Mouse (Mus musculus) lung, embryonic 14.5 days (tissue): ENCODE measurements around the gene Scfd2. TPM values are rescaled to one million over a fixed set of nuclear protein-coding genes. Genes with fewer than 3 reads are reported as not detected.
A peak's percentile ranks its signal among the peaks of the same experiment; 100 is the strongest.

Experiments
- ATAC-seq: fragments of 200-750 bp; cut with Nextera tagmentation; 2 replicates; pipeline ENCODE4 v1.8.0; 2017; ENCODE audit warnings: mild to moderate bottlenecking, moderate TSS enrichment, moderate library complexity; ENCODE audit not compliant: insufficient read depth
- DNase-seq: peaks from one replicate; pipeline ENCODE4 v3.0.0-alpha.2; 2015
- H3K27ac ChIP-seq: fragments of 300-500 bp; sonication (generic); 2 replicates; pipeline ENCODE4 v1.5.1; 2014; ENCODE audit warnings: low read depth, mild to moderate bottlenecking, moderate library complexity
- H3K27me3 ChIP-seq: fragments of 300-500 bp; sonication (generic); 2 replicates; pipeline ENCODE4 v1.6.1; 2014; ENCODE audit warnings: low read length, control low read depth; ENCODE audit not compliant: insufficient read depth
- H3K36me3 ChIP-seq: fragments of 300-500 bp; sonication (generic); 2 replicates; pipeline ENCODE4 v1.6.1; 2014; ENCODE audit warnings: control low read depth; ENCODE audit not compliant: insufficient read depth
- H3K4me1 ChIP-seq: fragments of 300-500 bp; sonication (generic); 2 replicates; pipeline ENCODE4 v1.6.1; 2014; ENCODE audit warnings: antibody characterized with exemption, control low read depth; ENCODE audit not compliant: insufficient read depth
- H3K4me2 ChIP-seq: fragments of 300-500 bp; sonication (generic); 2 replicates; pipeline ENCODE4 v1.6.1; 2014; ENCODE audit warnings: mild to moderate bottlenecking
- H3K4me3 ChIP-seq: fragments of 300-500 bp; sonication (generic); 2 replicates; pipeline ENCODE4 v1.5.1; 2014; ENCODE audit warnings: low read depth, low read length
- H3K9ac ChIP-seq: fragments of 300-500 bp; sonication (generic); 2 replicates; pipeline ENCODE4 v1.6.1; 2014
- H3K9me3 ChIP-seq: fragments of 300-500 bp; sonication (generic); 2 replicates; pipeline ENCODE4 v1.6.1; 2016; ENCODE audit warnings: low read depth, low read length, control low read depth
- CTCF ChIP-seq: IDR thresholded peaks from 2 replicates; pipeline ENCODE4 v1.5.1; 2016; ENCODE audit warnings: antibody characterized with exemption, low read depth
- WGBS: fragments of 180-500 bp; shearing (Covaris S2); extraction: QIAGEN DNeasy Blood & Tissue Kit; methylation state at CpG from one replicate; pipeline ENCODE4 v1.1.7; 2014; 5-methylcytosine and 5-hydroxymethylcytosine counted together
- polyA plus RNA-seq: library from polyadenylated mRNA; unstranded; fragments of >200 nt; fragmentation: Nextera tagmentation; extraction: Ambion mirVana; gene quantifications from 2 replicates; pipeline ENCODE4 v1.2.1, GENCODE M21; 2014

Scfd2 gene
- polyA plus RNA-seq, 1 experiment from 2014 or later = 17.8 TPM

- Histone ChIP-seq H3K9ac (no peak overlapping the region), H3K9me3 (no peaks in the 10 kb centered on the region), H3K27me3 (no peaks in the 10 kb centered on the region), H3K36me3 (no peaks in the 10 kb centered on the region), H3K4me1 (peaks cover 34% of the 10 kb centered on the region; the same call in 1 of the 2 replicates), H3K27ac (0 out of 2 replicates have a peak overlapping the region, but pooled peaks have one; percentile 15), H3K4me2 (no peak overlapping the region), H3K4me3 (no peak overlapping the region)
- TF ChIP-seq CTCF = no peak
- ATAC-seq (no peak), DNase-seq (no peak)
- 34% methylated on average over 2 of the region's 2 CpGs for WGBS
Observed at GRCm38 (mm10) chr5:74250947-74251346, 280.6 kb downstream of the Scfd2 start.

DNA sequence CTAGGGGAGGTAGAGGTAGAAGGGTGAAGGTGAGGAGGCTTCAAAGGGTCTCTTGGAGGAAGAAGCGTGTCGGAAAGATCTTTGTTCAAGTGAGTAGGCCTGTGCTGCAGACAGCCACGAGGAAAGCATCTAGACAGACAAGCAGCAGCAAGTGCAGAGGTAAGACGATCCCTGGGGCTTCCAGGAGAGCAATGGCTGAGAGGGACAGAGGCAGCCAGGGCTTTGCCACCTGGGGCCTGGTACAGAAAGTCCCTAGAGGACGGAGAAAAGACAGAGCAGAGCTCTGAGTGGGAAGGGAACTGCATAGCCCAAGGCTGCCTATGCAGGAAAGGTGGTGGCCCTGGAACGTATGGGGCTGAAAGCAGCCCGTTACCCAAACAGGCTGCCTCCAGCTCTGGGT, 281.3 kb downstream of the Scfd2 start:
- Histone ChIP-seq H3K9me3 (no peaks in the 10 kb centered on the region), H3K27ac (no peak overlapping the region), H3K4me3 (no peak overlapping the region), H3K4me2 (no peak overlapping the region), H3K9ac (no peak overlapping the region), H3K36me3 (no peaks in the 10 kb centered on the region), H3K4me1 (peaks cover 34% of the 10 kb centered on the region; the same call in 1 of the 2 replicates), H3K27me3 (no peaks in the 10 kb centered on the region)
- no peak for ATAC-seq
- no peak for DNase-seq
- TF ChIP-seq CTCF = no peak
- WGBS = 58% methylated on average over 7 of the region's 7 CpGs

GRCm38 (mm10) chr5:74249794-74250193, 281.8 kb downstream of the Scfd2 start:
- no peaks in the 10 kb centered on the region for H3K27me3 ChIP-seq
- H3K27ac ChIP-seq = no peak overlapping the region
- no peak overlapping the region for H3K4me3 ChIP-seq
- no peak for TF ChIP-seq CTCF
- H3K4me2 ChIP-seq = no peak overlapping the region
- no peaks in the 10 kb centered on the region for H3K36me3 ChIP-seq
- WGBS = 46% methylated on average over 3 of the region's 3 CpGs
- H3K9ac ChIP-seq = no peak overlapping the region
- peaks cover 34% of the 10 kb centered on the region; the same call in 1 of the 2 replicates for H3K4me1 ChIP-seq
- H3K9me3 ChIP-seq = no peaks in the 10 kb centered on the region
- no peak for ATAC-seq
- no peak for DNase-seq

DNA sequence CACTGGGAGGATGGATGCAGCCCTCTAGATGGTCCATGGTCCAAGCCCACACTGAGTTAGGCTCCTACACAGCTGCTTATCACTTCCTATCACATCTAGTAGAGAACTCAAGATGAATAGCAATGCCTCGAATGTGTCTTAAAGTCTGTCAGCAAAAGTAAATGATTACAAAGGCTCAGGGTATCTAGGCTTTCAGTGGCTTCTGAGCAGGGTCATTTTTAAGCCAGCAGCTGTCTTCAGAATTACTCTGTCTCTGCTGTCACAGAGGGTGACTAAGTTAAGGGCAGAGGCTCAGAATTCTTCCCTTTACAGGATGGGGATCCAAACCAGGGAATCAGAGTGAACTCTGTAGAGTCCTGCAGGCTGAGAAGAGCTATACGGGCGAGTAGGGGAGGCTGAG, 284.6 kb downstream of the Scfd2 start:
- DNase-seq = no peak
- no peak for TF ChIP-seq CTCF
- Histone ChIP-seq H3K4me3 (no peak overlapping the region), H3K27me3 (no peaks in the 10 kb centered on the region), H3K9ac (no peak overlapping the region), H3K9me3 (no peaks in the 10 kb centered on the region), H3K36me3 (no peaks in the 10 kb centered on the region), H3K4me2 (no peak overlapping the region), H3K4me1 (peaks cover 22% of the 10 kb centered on the region; the same call in 1 of the 2 replicates), H3K27ac (no peak overlapping the region)
- WGBS = 57% methylated on average over 3 of the region's 3 CpGs
- ATAC-seq = no peak

GRCm38 (mm10) chr5:74246453-74246852, 285.1 kb downstream of the Scfd2 start:
- H3K4me3 ChIP-seq = no peak overlapping the region
- H3K4me2 ChIP-seq = no peak overlapping the region
- H3K27me3 ChIP-seq = no peaks in the 10 kb centered on the region
- H3K9ac ChIP-seq = no peak overlapping the region
- no peak overlapping the region for H3K27ac ChIP-seq
- H3K4me1 ChIP-seq = peaks cover 21% of the 10 kb centered on the region; the same call in 1 of the 2 replicates
- H3K9me3 ChIP-seq = no peaks in the 10 kb centered on the region
- DNase-seq = no peak
- no peak for TF ChIP-seq CTCF
- no peaks in the 10 kb centered on the region for H3K36me3 ChIP-seq
- WGBS = 60% methylated on average over 4 of the region's 4 CpGs
- ATAC-seq = no peak

- 82% methylated on average over 8 of the region's 8 CpGs for WGBS
- no peak overlapping the region for H3K4me3 ChIP-seq
- no peak overlapping the region for H3K4me2 ChIP-seq
- no peak for DNase-seq
- no peak for TF ChIP-seq CTCF
- ATAC-seq = no peak
- peaks cover 13% of the 10 kb centered on the region; the same call in 1 of the 2 replicates for H3K4me1 ChIP-seq
- H3K9me3 ChIP-seq = no peaks in the 10 kb centered on the region
- H3K27me3 ChIP-seq = no peaks in the 10 kb centered on the region
- H3K36me3 ChIP-seq = no peaks in the 10 kb centered on the region
- no peak overlapping the region for H3K27ac ChIP-seq
- no peak overlapping the region for H3K9ac ChIP-seq
Observed at GRCm38 (mm10) chr5:74245641-74246145, 285.9 kb downstream of the Scfd2 start.

GRCm38 (mm10) chr5:74244406-74245019, 287.0 kb downstream of the Scfd2 start:
- Histone ChIP-seq H3K9ac (no peak overlapping the region), H3K4me2 (no peak overlapping the region), H3K4me3 (no peak overlapping the region), H3K36me3 (no peaks in the 10 kb centered on the region), H3K27me3 (no peaks in the 10 kb centered on the region), H3K4me1 (peaks cover 8% of the 10 kb centered on the region; the same call in 1 of the 2 replicates), H3K9me3 (no peaks in the 10 kb centered on the region), H3K27ac (no peak overlapping the region)
- no peak for ATAC-seq
- WGBS = 77% methylated on average over 14 of the region's 14 CpGs
- no peak for TF ChIP-seq CTCF
- no peak for DNase-seq
